Mouse (Mus musculus): ENCODE results near the gene Ntrk3. TPM values are rescaled to one million over a fixed set of nuclear protein-coding genes. Genes with fewer than 3 reads are reported as not detected.

Ntrk3 gene
- polyA plus RNA-seq, 1 experiment from 2014 or later = 0.16 TPM

GRCm38 (mm10) chr7:78599941-78600677 is 137.7 kb downstream of the Ntrk3 start:
- H3K9ac ChIP-seq (ENCODE audit: low read length) = no peak overlapping the region

DNA sequence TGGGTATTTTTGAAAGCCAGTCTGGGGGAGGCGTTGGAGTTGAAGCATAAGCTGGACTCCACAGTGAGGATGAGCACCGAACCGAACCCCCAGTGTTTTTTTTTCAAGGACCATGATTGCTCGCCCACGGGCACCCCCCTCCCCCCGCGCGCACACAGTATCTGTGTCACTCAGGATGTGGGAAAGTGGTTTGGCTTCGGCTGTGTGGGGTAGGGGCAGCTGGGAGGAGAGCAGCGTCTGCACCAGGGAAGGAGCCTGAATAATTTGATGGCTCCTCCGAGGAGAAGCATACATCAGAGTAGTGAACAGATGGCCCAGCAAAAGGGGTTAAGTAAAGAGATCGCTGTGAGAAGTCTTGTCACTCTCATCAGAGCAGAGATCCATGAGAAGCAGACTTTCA is 139.7 kb downstream of the Ntrk3 start:
- Histone ChIP-seq H3K9me3 (ENCODE audit: control insufficient read depth, low read length) (no peaks in the 10 kb centered on the region), H3K36me3 (ENCODE audit: control insufficient read depth, insufficient read depth, low read length) (no peaks in the 10 kb centered on the region), H3K4me2 (ENCODE audit: low read depth, severe bottlenecking) (no peak overlapping the region), H3K27ac (replicated peaks; ENCODE audit: low read depth, low read length) (no peak overlapping the region), H3K27me3 (ENCODE audit: control insufficient read depth, insufficient read depth, low read length) (peaks cover 25% of the 10 kb centered on the region), H3K9ac (ENCODE audit: low read length) (no peak overlapping the region), H3K4me1 (ENCODE audit: control insufficient read depth, insufficient read depth, low read length) (no peaks in the 10 kb centered on the region), H3K4me3 (ENCODE audit: low read depth, low read length) (no peak overlapping the region)
- 30% methylated on average over 12 of the region's 12 CpGs for WGBS
- ATAC-seq (ENCODE audit: insufficient number of reproducible peaks, low FRiP score, low TSS enrichment, low read depth) (no peak), DNase-seq (ENCODE audit: low spot score) (no peak)

More at GRCm38 (mm10) chr7:78599941-78600677, 137.7 kb downstream of the Ntrk3 start:
- Histone ChIP-seq H3K27ac (replicated peaks; ENCODE audit: low read depth, low read length) (no peak overlapping the region), H3K4me3 (ENCODE audit: low read depth, low read length) (no peak overlapping the region), H3K9me3 (ENCODE audit: control insufficient read depth, low read length) (no peaks in the 10 kb centered on the region), H3K36me3 (ENCODE audit: control insufficient read depth, insufficient read depth, low read length) (no peaks in the 10 kb centered on the region), H3K27me3 (ENCODE audit: control insufficient read depth, insufficient read depth, low read length) (peaks cover 25% of the 10 kb centered on the region), H3K4me1 (ENCODE audit: control insufficient read depth, insufficient read depth, low read length) (0 out of 2 replicates have a peak, but pooled peaks cover 2% of the 10 kb centered on the region), H3K4me2 (ENCODE audit: low read depth, severe bottlenecking) (no peak overlapping the region)
- ATAC-seq (ENCODE audit: insufficient number of reproducible peaks, low FRiP score, low TSS enrichment, low read depth) = no peak
- WGBS = 84% methylated on average over 6 of the region's 6 CpGs
- no peak for DNase-seq (ENCODE audit: low spot score)

DNA sequence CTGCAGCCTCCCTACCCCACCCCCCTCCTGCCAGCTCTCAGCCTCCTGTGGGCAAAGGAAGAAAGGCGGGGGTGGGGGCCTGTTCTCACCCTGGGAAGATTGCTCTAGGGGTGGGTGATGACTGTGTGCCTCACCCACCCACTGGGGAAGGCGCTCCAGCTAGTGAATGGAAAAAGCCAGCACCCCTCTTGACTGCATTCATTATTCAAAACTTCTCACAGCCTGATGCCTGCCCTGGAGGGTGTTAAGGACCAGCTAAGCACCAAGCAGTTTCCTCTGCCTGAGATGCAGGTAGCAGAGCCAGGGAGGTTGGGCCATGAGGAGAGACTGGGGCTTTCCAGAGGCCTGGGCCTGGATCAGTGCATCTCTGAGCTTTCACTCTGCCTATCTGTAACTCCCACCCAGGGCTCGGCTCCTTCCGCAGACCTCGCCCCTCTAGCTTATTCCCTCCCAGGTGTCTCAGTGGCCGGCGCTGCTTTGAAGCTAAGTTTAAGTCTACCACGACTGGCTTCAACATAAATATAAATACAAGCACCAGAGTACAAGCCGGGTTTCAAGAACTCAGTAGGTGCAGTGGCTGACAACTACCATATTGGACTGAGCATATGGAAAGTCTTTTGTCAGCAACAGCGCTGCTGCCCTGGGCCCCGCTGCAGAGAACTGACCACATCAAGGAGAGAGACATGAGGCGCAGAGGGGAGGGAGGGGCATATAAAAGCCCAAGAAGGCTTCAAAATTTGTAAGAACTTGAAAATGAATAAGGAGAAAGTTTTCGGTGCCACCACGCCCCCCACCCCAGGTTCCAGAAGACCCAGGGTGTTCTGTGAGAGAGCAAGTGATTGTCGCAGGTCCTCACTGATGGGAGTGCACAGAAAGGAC is 140.3 kb downstream of the Ntrk3 start:
- no peak overlapping the region for H3K9ac ChIP-seq (ENCODE audit: low read length)
- no peak for ATAC-seq (ENCODE audit: insufficient number of reproducible peaks, low FRiP score, low TSS enrichment, low read depth)
- WGBS = 17% methylated on average over 15 of the region's 15 CpGs

GRCm38 (mm10) chr7:78596556-78596955 is 141.3 kb downstream of the Ntrk3 start:
- Histone ChIP-seq H3K27me3 (ENCODE audit: control insufficient read depth, insufficient read depth, low read length) (peaks cover 25% of the 10 kb centered on the region), H3K4me1 (ENCODE audit: control insufficient read depth, insufficient read depth, low read length) (no peaks in the 10 kb centered on the region), H3K9me3 (ENCODE audit: control insufficient read depth, low read length) (no peaks in the 10 kb centered on the region), H3K27ac (replicated peaks; ENCODE audit: low read depth, low read length) (no peak overlapping the region), H3K4me3 (ENCODE audit: low read depth, low read length) (no peak overlapping the region), H3K36me3 (ENCODE audit: control insufficient read depth, insufficient read depth, low read length) (no peaks in the 10 kb centered on the region), H3K4me2 (ENCODE audit: low read depth, severe bottlenecking) (no peak overlapping the region), H3K9ac (ENCODE audit: low read length) (no peak overlapping the region)
- WGBS = 55% methylated on average over 5 of the region's 5 CpGs
- DNase-seq (ENCODE audit: low spot score) (no peak), ATAC-seq (ENCODE audit: insufficient number of reproducible peaks, low FRiP score, low TSS enrichment, low read depth) (no peak)

More for the DNA sequence above, 140.3 kb downstream of the Ntrk3 start:
- Histone ChIP-seq H3K4me3 (ENCODE audit: low read depth, low read length) (no peak overlapping the region), H3K36me3 (ENCODE audit: control insufficient read depth, insufficient read depth, low read length) (no peaks in the 10 kb centered on the region), H3K4me2 (ENCODE audit: low read depth, severe bottlenecking) (no peak overlapping the region), H3K9me3 (ENCODE audit: control insufficient read depth, low read length) (no peaks in the 10 kb centered on the region), H3K27ac (replicated peaks; ENCODE audit: low read depth, low read length) (no peak overlapping the region), H3K4me1 (ENCODE audit: control insufficient read depth, insufficient read depth, low read length) (no peaks in the 10 kb centered on the region), H3K27me3 (ENCODE audit: control insufficient read depth, insufficient read depth, low read length) (peaks cover 25% of the 10 kb centered on the region)
- no peak for DNase-seq (ENCODE audit: low spot score)

DNA sequence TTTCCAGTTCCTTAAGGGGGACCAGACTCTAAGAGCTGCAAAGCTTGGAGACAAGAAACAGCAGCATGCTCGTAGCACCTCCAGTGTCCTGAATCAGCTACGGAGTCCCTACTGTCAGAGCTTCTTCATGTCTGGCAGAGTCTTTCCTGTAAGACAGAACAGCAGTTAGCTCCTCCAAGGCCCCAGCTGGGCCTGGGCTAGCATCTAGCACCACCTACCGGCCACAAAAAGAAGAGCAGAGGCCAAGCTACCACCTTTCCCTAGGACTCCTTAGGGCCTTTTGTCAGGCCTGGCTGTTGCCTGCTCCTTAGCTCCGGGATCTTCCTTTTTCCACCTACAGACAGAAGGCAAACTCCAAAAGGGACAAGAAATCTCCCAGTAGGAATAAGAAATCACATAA is 141.9 kb downstream of the Ntrk3 start:
- WGBS = 6% methylated on average over 4 of the region's 4 CpGs
- Histone ChIP-seq H3K9me3 (ENCODE audit: control insufficient read depth, low read length) (no peaks in the 10 kb centered on the region), H3K9ac (ENCODE audit: low read length) (no peak overlapping the region), H3K36me3 (ENCODE audit: control insufficient read depth, insufficient read depth, low read length) (no peaks in the 10 kb centered on the region), H3K4me2 (ENCODE audit: low read depth, severe bottlenecking) (no peak overlapping the region), H3K4me1 (ENCODE audit: control insufficient read depth, insufficient read depth, low read length) (no peaks in the 10 kb centered on the region), H3K27me3 (ENCODE audit: control insufficient read depth, insufficient read depth, low read length) (peaks cover 25% of the 10 kb centered on the region), H3K27ac (replicated peaks; ENCODE audit: low read depth, low read length) (no peak overlapping the region), H3K4me3 (ENCODE audit: low read depth, low read length) (no peak overlapping the region)
- DNase-seq (ENCODE audit: low spot score) = peak; percentile 72
- ATAC-seq (ENCODE audit: insufficient number of reproducible peaks, low FRiP score, low TSS enrichment, low read depth) = no peak

GRCm38 (mm10) chr7:78592948-78593347 is 144.9 kb downstream of the Ntrk3 start:
- WGBS = 83% methylated on average over 4 of the region's 4 CpGs
- H3K27ac ChIP-seq (replicated peaks; ENCODE audit: low read depth, low read length) = no peak overlapping the region

DNA sequence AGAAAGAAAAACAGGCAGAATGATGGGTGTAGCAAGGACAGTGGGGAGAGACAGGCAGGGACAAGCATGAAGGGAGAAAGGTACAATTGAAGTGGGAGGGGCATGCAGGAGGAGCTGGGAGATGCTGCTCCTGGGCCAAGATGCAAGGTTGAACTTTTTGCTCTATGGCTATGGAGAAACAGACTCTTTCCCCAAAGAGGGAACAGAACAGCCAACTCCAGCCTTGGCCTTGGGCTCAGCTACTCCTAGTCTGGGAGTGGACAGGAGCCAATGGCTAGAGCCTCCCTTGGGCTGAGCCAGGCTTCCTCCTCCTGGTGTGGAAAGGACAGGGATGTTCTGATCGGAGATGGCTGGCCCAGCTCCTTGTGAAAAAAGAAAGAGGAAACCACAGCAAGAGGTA is 145.6 kb downstream of the Ntrk3 start:
- WGBS = 92% methylated on average over 1 of the region's 1 CpGs
- H3K9ac ChIP-seq (ENCODE audit: low read length) = no peak overlapping the region
- DNase-seq (ENCODE audit: low spot score) (no peak), ATAC-seq (ENCODE audit: insufficient number of reproducible peaks, low FRiP score, low TSS enrichment, low read depth) (no peak)
- no peaks in the 10 kb centered on the region for H3K4me1 ChIP-seq (ENCODE audit: control insufficient read depth, insufficient read depth, low read length)
- no peak overlapping the region for H3K4me3 ChIP-seq (ENCODE audit: low read depth, low read length)
- no peaks in the 10 kb centered on the region for H3K36me3 ChIP-seq (ENCODE audit: control insufficient read depth, insufficient read depth, low read length)
- H3K9me3 ChIP-seq (ENCODE audit: control insufficient read depth, low read length) = no peaks in the 10 kb centered on the region
- H3K27me3 ChIP-seq (ENCODE audit: control insufficient read depth, insufficient read depth, low read length) = peaks cover 8% of the 10 kb centered on the region
- H3K27ac ChIP-seq (replicated peaks; ENCODE audit: low read depth, low read length) = no peak overlapping the region
- no peak overlapping the region for H3K4me2 ChIP-seq (ENCODE audit: low read depth, severe bottlenecking)

More at GRCm38 (mm10) chr7:78592948-78593347, 144.9 kb downstream of the Ntrk3 start:
- Histone ChIP-seq H3K27me3 (ENCODE audit: control insufficient read depth, insufficient read depth, low read length) (peaks cover 16% of the 10 kb centered on the region), H3K4me2 (ENCODE audit: low read depth, severe bottlenecking) (no peak overlapping the region), H3K4me1 (ENCODE audit: control insufficient read depth, insufficient read depth, low read length) (no peaks in the 10 kb centered on the region), H3K36me3 (ENCODE audit: control insufficient read depth, insufficient read depth, low read length) (no peaks in the 10 kb centered on the region), H3K4me3 (ENCODE audit: low read depth, low read length) (no peak overlapping the region), H3K9me3 (ENCODE audit: control insufficient read depth, low read length) (no peaks in the 10 kb centered on the region), H3K9ac (ENCODE audit: low read length) (no peak overlapping the region)
- ATAC-seq (ENCODE audit: insufficient number of reproducible peaks, low FRiP score, low TSS enrichment, low read depth) (no peak), DNase-seq (ENCODE audit: low spot score) (no peak)

DNA sequence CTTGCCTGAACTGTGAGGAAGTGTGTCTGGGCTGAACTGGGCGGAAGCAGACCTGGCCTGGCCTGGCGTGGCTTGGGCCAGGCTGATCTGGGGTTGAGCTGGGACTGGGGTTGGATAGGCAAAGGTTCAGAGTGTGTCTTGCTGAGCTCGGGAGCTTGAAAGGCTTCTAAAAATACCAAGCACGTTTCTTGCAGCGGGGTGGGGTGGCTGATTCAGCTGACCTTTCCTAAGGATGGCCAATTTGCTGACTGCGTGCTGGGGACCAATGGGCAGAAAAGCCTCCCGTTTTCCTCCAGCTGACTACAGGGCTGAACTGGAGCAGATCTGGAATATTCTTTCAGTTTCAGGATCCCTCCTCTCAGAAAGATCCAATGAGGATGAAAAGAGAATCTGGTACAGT is 148.0 kb downstream of the Ntrk3 start:
- Histone ChIP-seq H3K4me3 (ENCODE audit: low read depth, low read length) (no peak overlapping the region), H3K9me3 (ENCODE audit: control insufficient read depth, low read length) (no peaks in the 10 kb centered on the region), H3K36me3 (ENCODE audit: control insufficient read depth, insufficient read depth, low read length) (no peaks in the 10 kb centered on the region), H3K27ac (replicated peaks; ENCODE audit: low read depth, low read length) (no peak overlapping the region), H3K4me1 (ENCODE audit: control insufficient read depth, insufficient read depth, low read length) (no peaks in the 10 kb centered on the region), H3K4me2 (ENCODE audit: low read depth, severe bottlenecking) (no peak overlapping the region), H3K27me3 (ENCODE audit: control insufficient read depth, insufficient read depth, low read length) (peaks cover 6% of the 10 kb centered on the region), H3K9ac (ENCODE audit: low read length) (no peak overlapping the region)
- ATAC-seq (ENCODE audit: insufficient number of reproducible peaks, low FRiP score, low TSS enrichment, low read depth) = no peak
- 68% methylated on average over 7 of the region's 7 CpGs for WGBS
- DNase-seq (ENCODE audit: low spot score) = no peak
